Mouse (Mus musculus) intestine, embryonic 14.5 days (tissue): ENCODE measurements at regions not wholly inside any gene's neighbourhood (a gene's known extent, or its start where the extent isn't known, plus 50 kb on each side); places are given as distances from the start of the nearest gene placed in this dataset.

Experiments used
- ATAC-seq: fragments of 200-750 bp; cut with Nextera tagmentation; replicated peaks from 2 replicates; pipeline ENCODE4 v1.8.0; 2017; ENCODE audit warnings: low read depth, moderate number of reproducible peaks, moderate TSS enrichment, moderate library complexity; ENCODE audit not compliant: low FRiP score, low TSS enrichment
- DNase-seq: peaks from one replicate; pipeline ENCODE4 v3.0.0-alpha.2; 2018; ENCODE audit warnings: low spot score
- H3K27ac ChIP-seq: fragments of 300-500 bp; sonication (generic); 2 replicates; pipeline ENCODE4 v1.5.1; 2014; ENCODE audit warnings: low read depth, mild to moderate bottlenecking, control low read depth
- H3K27me3 ChIP-seq: fragments of 300-500 bp; sonication (generic); replicated peaks from 2 replicates; pipeline ENCODE4 v1.6.1; 2014; ENCODE audit warnings: low read length, control low read depth; ENCODE audit not compliant: control insufficient read depth, insufficient read depth
- H3K36me3 ChIP-seq: fragments of 300-500 bp; sonication (generic); 2 replicates; pipeline ENCODE4 v1.6.1; 2014; ENCODE audit warnings: low read length, control low read depth; ENCODE audit not compliant: control insufficient read depth, insufficient read depth
- H3K4me1 ChIP-seq: fragments of 300-500 bp; sonication (generic); replicated peaks from 2 replicates; pipeline ENCODE4 v1.6.1; 2014; ENCODE audit warnings: low read length, control low read depth, mixed read lengths; ENCODE audit not compliant: control insufficient read depth, insufficient read depth
- H3K4me2 ChIP-seq: fragments of 300-500 bp; sonication (generic); 2 replicates; pipeline ENCODE4 v1.6.1; 2014; ENCODE audit warnings: low read length
- H3K4me3 ChIP-seq: fragments of 300-500 bp; sonication (generic); 2 replicates; pipeline ENCODE4 v1.5.1; 2014; ENCODE audit warnings: low read depth, low read length, control low read depth, mixed read lengths
- H3K9ac ChIP-seq: fragments of 300-500 bp; sonication (generic); 2 replicates; pipeline ENCODE4 v1.6.1; 2014; ENCODE audit warnings: mild to moderate bottlenecking, low read length
- H3K9me3 ChIP-seq: fragments of 300-500 bp; sonication (generic); 2 replicates; pipeline ENCODE4 v1.6.1; 2016; ENCODE audit warnings: low read length, control low read depth; ENCODE audit not compliant: control insufficient read depth
- WGBS: fragments of 180-500 bp; shearing (Covaris S2); extraction: QIAGEN DNeasy Blood & Tissue Kit; methylation state at CpG from one replicate; pipeline ENCODE4 v1.1.7; 2014; 5-methylcytosine and 5-hydroxymethylcytosine counted together

GRCm38 (mm10) chr13:111992075-111992847, 183.5 kb upstream of the Map3k1 start:
- Histone ChIP-seq H3K27me3 (no peaks in the 10 kb centered on the region), H3K9ac (no peak overlapping the region), H3K36me3 (no peaks in the 10 kb centered on the region), H3K4me1 (0 out of 2 replicates have a peak, but pooled peaks cover 7% of the 10 kb centered on the region), H3K9me3 (no peaks in the 10 kb centered on the region), H3K4me2 (no peak overlapping the region), H3K27ac (no peak overlapping the region), H3K4me3 (no peak overlapping the region)
- WGBS = 65% methylated on average over 9 of the region's 9 CpGs
- ATAC-seq (no peak), DNase-seq (no peak)

GRCm38 (mm10) chr13:111994862-111995490, 186.2 kb upstream of the Map3k1 start:
- no peak overlapping the region for H3K9ac ChIP-seq
- no peak overlapping the region for H3K4me3 ChIP-seq
- H3K4me1 ChIP-seq = 0 out of 2 replicates have a peak, but pooled peaks cover 7% of the 10 kb centered on the region
- WGBS = 86% methylated on average over 5 of the region's 5 CpGs
- H3K4me2 ChIP-seq = no peak overlapping the region
- H3K36me3 ChIP-seq = no peaks in the 10 kb centered on the region
- H3K27ac ChIP-seq = no peak overlapping the region
- no peak for DNase-seq
- H3K27me3 ChIP-seq = no peaks in the 10 kb centered on the region
- H3K9me3 ChIP-seq = no peaks in the 10 kb centered on the region
- ATAC-seq = no peak

DNA sequence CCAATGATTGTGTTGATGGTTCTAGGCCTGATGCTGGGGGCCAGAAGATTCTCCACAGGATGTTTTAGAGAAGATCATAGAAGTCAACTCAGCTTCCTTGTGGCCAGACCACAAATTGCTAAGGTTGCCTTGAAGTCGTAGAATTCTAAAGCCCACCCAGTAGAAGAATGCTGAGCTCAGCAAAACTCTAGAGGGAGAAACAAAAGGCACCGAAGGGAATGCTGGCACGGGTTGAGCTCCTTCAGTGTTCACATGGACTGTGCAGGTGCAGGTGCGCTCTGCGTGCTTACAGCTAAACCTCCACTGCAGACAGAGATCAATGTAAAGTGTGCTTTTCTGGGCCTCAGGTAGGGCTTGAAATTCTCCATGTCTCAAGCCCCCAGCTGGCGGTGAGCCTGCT, 186.9 kb upstream of the Map3k1 start:
- Histone ChIP-seq H3K9me3 (no peaks in the 10 kb centered on the region), H3K27ac (no peak overlapping the region), H3K4me1 (peaks cover 7% of the 10 kb centered on the region; the same call in 1 of the 2 replicates), H3K9ac (no peak overlapping the region), H3K4me2 (no peak overlapping the region), H3K27me3 (no peaks in the 10 kb centered on the region), H3K4me3 (no peak overlapping the region), H3K36me3 (no peaks in the 10 kb centered on the region)
- DNase-seq (no peak), ATAC-seq (no peak)
- WGBS = 79% methylated on average over 6 of the region's 6 CpGs

DNA sequence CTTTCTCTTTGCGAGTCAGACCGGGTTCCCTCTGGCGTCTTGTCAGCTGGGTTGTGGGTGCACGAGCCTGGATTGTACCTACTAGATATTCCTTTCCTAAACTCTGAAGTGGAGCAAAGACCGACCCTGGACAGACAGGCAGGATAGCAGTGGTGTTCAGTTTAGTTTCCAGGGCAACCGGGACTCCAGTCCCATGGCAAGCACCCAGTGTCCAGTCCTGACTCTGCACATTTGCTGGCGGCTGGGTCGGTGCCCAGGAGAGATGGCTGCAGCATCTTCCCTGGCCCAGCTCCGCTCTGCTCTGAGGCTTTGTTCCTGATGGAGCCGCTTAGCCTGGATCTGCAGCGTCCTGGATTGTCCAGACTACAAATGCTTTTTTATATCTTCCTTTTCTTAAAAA, 188.1 kb upstream of the Map3k1 start:
- WGBS = 67% methylated on average over 11 of the region's 11 CpGs
- Histone ChIP-seq H3K9me3 (no peaks in the 10 kb centered on the region), H3K4me2 (no peak overlapping the region), H3K9ac (no peak overlapping the region), H3K27ac (no peak overlapping the region), H3K27me3 (no peaks in the 10 kb centered on the region), H3K36me3 (no peaks in the 10 kb centered on the region), H3K4me1 (peaks cover 9% of the 10 kb centered on the region; the same call in 1 of the 2 replicates), H3K4me3 (no peak overlapping the region)
- DNase-seq (no peak), ATAC-seq (no peak)

- Histone ChIP-seq H3K4me3 (no peak overlapping the region), H3K4me2 (no peak overlapping the region), H3K9ac (no peak overlapping the region), H3K9me3 (no peaks in the 10 kb centered on the region), H3K36me3 (no peaks in the 10 kb centered on the region), H3K27me3 (no peaks in the 10 kb centered on the region), H3K27ac (no peak overlapping the region), H3K4me1 (peaks cover 23% of the 10 kb centered on the region)
- no peak for ATAC-seq
- WGBS = 85% methylated on average over 11 of the region's 11 CpGs
- no peak for DNase-seq
Observed at GRCm38 (mm10) chr13:111997980-111998945, 189.5 kb upstream of the Map3k1 start.

- DNase-seq = no peak
- H3K4me3 ChIP-seq = no peak overlapping the region
- H3K27me3 ChIP-seq = no peaks in the 10 kb centered on the region
- 88% methylated on average over 6 of the region's 6 CpGs for WGBS
- no peak overlapping the region for H3K4me2 ChIP-seq
- H3K9me3 ChIP-seq = no peaks in the 10 kb centered on the region
- no peak overlapping the region for H3K27ac ChIP-seq
- H3K36me3 ChIP-seq = no peaks in the 10 kb centered on the region
- H3K4me1 ChIP-seq = peaks cover 29% of the 10 kb centered on the region
- no peak for ATAC-seq
- no peak overlapping the region for H3K9ac ChIP-seq
Observed at GRCm38 (mm10) chr13:111999647-112000292, 191.0 kb upstream of the Map3k1 start.

DNA sequence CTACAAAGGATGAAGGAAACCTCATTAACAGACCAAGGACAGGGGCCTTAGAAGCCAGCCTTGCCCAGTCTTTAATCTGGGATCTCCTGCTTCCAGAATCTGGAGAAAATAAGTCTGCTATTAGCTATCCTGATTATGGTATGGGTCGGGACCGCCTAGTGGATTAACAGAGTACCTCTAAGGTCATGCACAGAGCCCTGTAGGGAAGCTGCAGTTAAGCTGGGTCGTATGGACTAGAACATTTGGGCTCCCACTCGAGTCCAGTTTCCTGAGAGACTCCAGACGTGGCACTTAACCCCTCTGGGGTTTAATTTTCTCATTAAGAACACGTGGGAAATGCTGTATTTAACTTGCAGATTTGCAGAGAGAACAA, 191.5 kb upstream of the Map3k1 start:
- DNase-seq (no peak), ATAC-seq (no peak)
- 59% methylated on average over 6 of the region's 6 CpGs for WGBS
- Histone ChIP-seq H3K4me2 (no peak overlapping the region), H3K9me3 (no peaks in the 10 kb centered on the region), H3K4me3 (no peak overlapping the region), H3K4me1 (peaks cover 29% of the 10 kb centered on the region), H3K27ac (no peak overlapping the region), H3K27me3 (no peaks in the 10 kb centered on the region), H3K9ac (no peak overlapping the region), H3K36me3 (no peaks in the 10 kb centered on the region)

DNA sequence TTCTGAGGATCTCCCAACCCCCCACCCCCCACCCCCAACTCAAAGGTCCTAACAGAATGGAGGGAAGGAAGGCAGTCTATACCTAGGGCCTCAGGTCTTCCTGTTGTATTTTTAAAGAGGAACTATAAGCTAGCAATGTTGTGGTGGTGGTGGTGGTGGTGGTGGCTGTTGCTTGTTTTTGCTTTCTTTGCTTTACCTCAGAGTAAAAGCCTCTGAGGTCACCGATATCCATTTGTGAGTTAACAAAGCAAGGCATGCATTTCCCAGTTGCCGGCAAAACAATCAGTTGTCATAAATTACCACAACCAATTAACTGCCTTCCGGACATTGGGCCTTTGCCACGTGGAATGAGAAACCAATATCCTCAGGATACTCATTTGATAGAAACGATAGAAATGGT, 191.9 kb upstream of the Map3k1 start:
- Histone ChIP-seq H3K9ac (no peak overlapping the region), H3K4me2 (no peak overlapping the region), H3K9me3 (no peaks in the 10 kb centered on the region), H3K27ac (no peak overlapping the region), H3K4me3 (no peak overlapping the region), H3K4me1 (peaks cover 29% of the 10 kb centered on the region), H3K36me3 (no peaks in the 10 kb centered on the region), H3K27me3 (no peaks in the 10 kb centered on the region)
- 64% methylated on average over 5 of the region's 5 CpGs for WGBS
- no peak for ATAC-seq
- DNase-seq = no peak
